Mouse (Mus musculus): ENCODE results near the gene Smg9. TPM values are rescaled to one million over a fixed set of nuclear protein-coding genes. Genes with fewer than 3 reads are reported as not detected.

Smg9 gene
- polyA plus RNA-seq, 1 experiment from 2014 or later = 17.5 TPM

DNA sequence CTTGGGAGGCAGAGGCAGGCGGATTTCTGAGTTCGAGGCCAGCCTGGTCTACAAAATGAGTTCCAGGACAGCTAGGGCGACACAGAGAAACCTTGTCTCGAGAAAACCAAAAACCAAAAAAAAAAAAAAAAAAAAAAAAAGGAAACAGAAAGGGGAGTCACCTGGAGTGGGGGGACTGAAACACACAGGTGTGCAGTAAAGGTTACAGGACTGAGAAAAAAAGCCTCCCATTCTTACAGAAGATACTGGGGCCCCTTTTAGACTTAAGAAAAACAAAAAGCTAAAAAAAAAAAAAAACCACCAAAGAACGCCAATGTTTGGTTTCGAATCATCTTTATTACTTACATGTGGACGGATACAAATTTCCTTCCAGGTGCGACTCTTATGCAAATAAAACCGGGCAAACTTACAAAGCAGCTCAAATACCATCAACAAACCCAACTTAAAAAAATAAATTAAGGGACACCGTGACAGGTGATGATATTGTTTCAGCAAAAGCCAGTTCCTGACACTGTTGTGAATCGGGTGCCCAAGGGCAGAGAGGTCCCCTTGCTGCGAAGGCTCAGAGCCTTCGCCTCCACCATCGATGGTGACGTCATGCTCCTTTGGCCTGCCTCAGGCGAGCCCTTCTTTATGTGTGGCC is 16.6 kb upstream of the Smg9 start:
- Histone ChIP-seq H3K27ac (ENCODE audit: low read depth, low read length) (peak overlapping the region; percentile 58; the same call in 1 of the 2 replicates), H3K4me2 (peak overlapping the region; percentile 25; the same call in 1 of the 2 replicates)
- 78% methylated on average over 16 of the region's 16 CpGs for WGBS (ENCODE audit: insufficient replicate concordance)

DNA sequence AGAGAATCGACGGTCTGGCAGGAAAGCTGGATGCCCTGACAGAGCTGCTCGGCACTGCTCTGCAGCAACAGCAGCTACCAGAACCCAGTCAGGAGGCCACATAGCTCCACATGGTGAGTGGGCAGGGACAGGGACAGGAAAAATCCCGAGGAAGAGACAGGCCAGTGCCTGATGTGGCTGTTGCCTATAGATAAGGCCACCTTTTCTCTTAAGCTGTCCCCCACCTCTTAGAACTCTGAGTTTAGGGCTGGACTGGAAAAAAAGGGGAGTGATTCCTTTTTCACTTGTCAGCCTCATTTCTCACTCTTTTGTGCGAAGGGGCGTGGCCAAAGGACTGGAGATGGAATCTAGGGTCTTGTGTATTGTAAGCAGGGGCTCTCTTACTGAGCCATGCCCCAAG is 15.3 kb upstream of the Smg9 start:
- Histone ChIP-seq H3K4me2 (peak overlapping the region; percentile 25; the same call in 1 of the 2 replicates), H3K27me3 (ENCODE audit: control insufficient read depth, insufficient read depth, low read length) (no peaks in the 10 kb centered on the region), H3K4me1 (ENCODE audit: control insufficient read depth, insufficient read depth, low read length) (no peaks in the 10 kb centered on the region), H3K4me3 (ENCODE audit: low read depth, low read length) (no peak overlapping the region), H3K9ac (ENCODE audit: low read depth, low read length) (peak overlapping the region; percentile 52; the same call in 1 of the 2 replicates), H3K9me3 (replicated peaks; ENCODE audit: control insufficient read depth, low read length) (no peaks in the 10 kb centered on the region), H3K27ac (ENCODE audit: low read depth, low read length) (peak overlapping the region; percentile 58), H3K36me3 (ENCODE audit: control insufficient read depth, insufficient read depth, low read length) (no peaks in the 10 kb centered on the region)
- 51% methylated on average over 6 of the region's 6 CpGs for WGBS (ENCODE audit: insufficient replicate concordance)
- ATAC-seq (replicated peaks; ENCODE audit: insufficient number of reproducible peaks, low FRiP score, low TSS enrichment) = peak; percentile 71; the same call in 1 of the 2 replicates

More for the DNA sequence above, 16.6 kb upstream of the Smg9 start:
- H3K36me3 ChIP-seq (ENCODE audit: control insufficient read depth, insufficient read depth, low read length) = no peaks in the 10 kb centered on the region
- no peaks in the 10 kb centered on the region for H3K4me1 ChIP-seq (ENCODE audit: control insufficient read depth, insufficient read depth, low read length)
- H3K27me3 ChIP-seq (ENCODE audit: control insufficient read depth, insufficient read depth, low read length) = peaks cover 4% of the 10 kb centered on the region; the same call in 1 of the 2 replicates
- H3K9me3 ChIP-seq (replicated peaks; ENCODE audit: control insufficient read depth, low read length) = no peaks in the 10 kb centered on the region
- no peak for ATAC-seq (replicated peaks; ENCODE audit: insufficient number of reproducible peaks, low FRiP score, low TSS enrichment)
- H3K4me3 ChIP-seq (ENCODE audit: low read depth, low read length) = no peak overlapping the region
- H3K9ac ChIP-seq (ENCODE audit: low read depth, low read length) = no peak overlapping the region

DNA sequence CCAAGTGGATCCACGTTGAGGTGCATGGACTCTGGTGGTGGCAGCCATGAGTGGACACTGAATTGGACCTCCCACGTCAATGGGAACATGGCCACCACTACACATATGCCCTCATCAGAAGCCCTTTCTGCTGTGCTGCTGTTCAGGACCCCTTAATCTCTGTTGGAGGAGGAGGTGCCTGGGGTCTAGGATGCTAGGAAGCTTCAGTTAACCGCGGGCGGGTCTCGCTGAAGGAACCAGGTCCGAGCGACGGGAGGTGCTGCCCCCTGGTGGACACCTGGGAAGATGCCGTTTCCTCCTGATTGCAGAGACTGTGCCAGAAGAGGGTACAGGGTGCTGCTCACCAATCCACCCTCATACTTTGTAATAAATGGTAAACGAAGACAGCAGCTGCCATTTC is 14.6 kb upstream of the Smg9 start:
- Histone ChIP-seq H3K9me3 (replicated peaks; ENCODE audit: control insufficient read depth, low read length) (no peaks in the 10 kb centered on the region), H3K4me1 (ENCODE audit: control insufficient read depth, insufficient read depth, low read length) (no peaks in the 10 kb centered on the region), H3K9ac (ENCODE audit: low read depth, low read length) (no peak overlapping the region), H3K27me3 (ENCODE audit: control insufficient read depth, insufficient read depth, low read length) (no peaks in the 10 kb centered on the region), H3K36me3 (ENCODE audit: control insufficient read depth, insufficient read depth, low read length) (no peaks in the 10 kb centered on the region), H3K4me3 (ENCODE audit: low read depth, low read length) (no peak overlapping the region), H3K27ac (ENCODE audit: low read depth, low read length) (no peak overlapping the region), H3K4me2 (peak overlapping the region; percentile 17; the same call in 1 of the 2 replicates)
- ATAC-seq (replicated peaks; ENCODE audit: insufficient number of reproducible peaks, low FRiP score, low TSS enrichment) = no peak
- WGBS (ENCODE audit: insufficient replicate concordance) = 9% methylated on average over 11 of the region's 11 CpGs

DNA sequence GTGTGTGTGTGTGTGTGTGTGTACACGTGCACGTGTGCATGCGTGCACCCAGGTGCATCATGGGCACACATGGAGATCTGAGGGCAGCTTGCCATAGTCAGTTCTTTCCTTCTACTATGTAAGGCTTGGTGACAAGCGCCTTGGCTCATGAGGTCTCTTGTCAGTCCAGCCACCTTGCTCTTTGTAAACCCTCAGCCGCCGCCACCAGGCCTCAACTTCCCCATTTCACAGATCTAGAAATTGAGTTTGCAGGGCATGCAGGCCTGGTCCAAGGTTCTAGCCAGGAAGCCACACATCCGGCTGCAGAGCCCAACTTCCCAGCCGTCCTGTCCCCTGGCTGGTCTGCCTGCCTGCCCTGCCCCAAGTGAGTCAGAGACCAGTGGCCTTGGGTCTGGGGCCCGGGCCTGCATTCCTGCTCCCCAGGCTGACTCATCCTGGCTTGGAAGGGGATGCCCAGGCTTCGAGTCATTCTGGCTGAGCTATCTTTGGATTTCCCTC is 12.3 kb upstream of the Smg9 start:
- no peaks in the 10 kb centered on the region for H3K36me3 ChIP-seq (ENCODE audit: control insufficient read depth, insufficient read depth, low read length)
- H3K27ac ChIP-seq (ENCODE audit: low read depth, low read length) = no peak overlapping the region
- no peak for ATAC-seq (replicated peaks; ENCODE audit: insufficient number of reproducible peaks, low FRiP score, low TSS enrichment)
- H3K9ac ChIP-seq (ENCODE audit: low read depth, low read length) = 0 out of 2 replicates have a peak overlapping the region, but pooled peaks have one; percentile 10
- no peaks in the 10 kb centered on the region for H3K27me3 ChIP-seq (ENCODE audit: control insufficient read depth, insufficient read depth, low read length)
- no peak overlapping the region for H3K4me2 ChIP-seq
- H3K4me3 ChIP-seq (ENCODE audit: low read depth, low read length) = no peak overlapping the region
- no peaks in the 10 kb centered on the region for H3K9me3 ChIP-seq (replicated peaks; ENCODE audit: control insufficient read depth, low read length)
- WGBS (ENCODE audit: insufficient replicate concordance) = 73% methylated on average over 10 of the region's 10 CpGs
- H3K4me1 ChIP-seq (ENCODE audit: control insufficient read depth, insufficient read depth, low read length) = no peaks in the 10 kb centered on the region

DNA sequence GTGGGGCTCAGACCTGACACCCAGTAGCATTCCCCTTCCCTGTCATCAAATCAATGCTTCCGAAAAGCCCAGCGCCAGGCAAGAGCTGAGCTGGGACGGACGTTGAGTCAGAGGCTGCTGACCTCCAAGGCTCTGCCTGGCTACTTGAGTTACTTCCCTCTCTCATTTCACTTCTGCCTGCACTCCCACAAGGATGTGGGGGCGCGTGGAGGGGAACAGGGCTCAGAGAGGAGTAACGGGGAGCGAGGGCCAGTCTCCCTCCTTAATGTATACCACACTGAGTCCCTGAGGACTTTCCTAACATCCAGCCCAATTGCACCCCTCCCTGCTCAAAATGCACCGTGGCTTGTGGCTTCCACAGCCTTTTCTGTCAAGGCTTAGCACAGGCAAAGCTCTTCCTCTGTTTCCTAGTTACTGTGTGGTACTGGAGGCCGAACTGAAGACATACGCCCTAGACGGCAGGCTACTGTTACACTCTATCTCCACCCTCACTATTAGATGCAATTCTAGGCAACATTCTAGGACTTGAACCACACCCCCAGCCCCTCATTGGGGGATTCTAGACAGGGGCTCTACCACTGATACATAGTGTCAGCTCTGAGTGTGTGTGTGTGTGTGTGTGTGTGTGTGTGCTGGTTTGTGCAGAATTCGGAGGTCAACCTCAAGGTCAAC is 9.8 kb upstream of the Smg9 start:
- no peak overlapping the region for H3K4me2 ChIP-seq
- H3K9me3 ChIP-seq (replicated peaks; ENCODE audit: control insufficient read depth, low read length) = no peaks in the 10 kb centered on the region
- ATAC-seq (replicated peaks; ENCODE audit: insufficient number of reproducible peaks, low FRiP score, low TSS enrichment) = no peak
- H3K27ac ChIP-seq (ENCODE audit: low read depth, low read length) = no peak overlapping the region
- H3K9ac ChIP-seq (ENCODE audit: low read depth, low read length) = no peak overlapping the region
- H3K27me3 ChIP-seq (ENCODE audit: control insufficient read depth, insufficient read depth, low read length) = no peaks in the 10 kb centered on the region
- WGBS (ENCODE audit: insufficient replicate concordance) = 66% methylated on average over 13 of the region's 13 CpGs
- no peaks in the 10 kb centered on the region for H3K36me3 ChIP-seq (ENCODE audit: control insufficient read depth, insufficient read depth, low read length)
- H3K4me3 ChIP-seq (ENCODE audit: low read depth, low read length) = no peak overlapping the region
- H3K4me1 ChIP-seq (ENCODE audit: control insufficient read depth, insufficient read depth, low read length) = no peaks in the 10 kb centered on the region

DNA sequence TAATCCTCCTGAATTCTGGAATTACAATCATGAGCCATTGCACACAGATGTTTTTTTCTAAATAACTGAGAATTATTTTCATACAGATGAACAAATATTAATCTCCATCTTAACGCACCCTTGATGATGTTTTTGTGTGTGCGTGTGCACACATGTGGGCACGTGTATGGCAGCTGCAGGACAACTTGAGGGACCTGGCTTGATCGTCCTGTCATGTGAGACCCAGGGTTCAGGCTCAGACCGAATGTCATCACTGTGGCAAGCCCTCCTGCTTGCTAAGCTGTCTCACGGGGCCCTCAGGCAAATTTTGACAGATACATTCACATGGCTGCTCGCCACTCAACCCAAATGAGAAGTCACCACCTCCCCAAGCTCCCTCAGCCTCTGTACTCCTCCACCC is 8.9 kb upstream of the Smg9 start:
- no peak for ATAC-seq (replicated peaks; ENCODE audit: insufficient number of reproducible peaks, low FRiP score, low TSS enrichment)
- 59% methylated on average over 7 of the region's 7 CpGs for WGBS (ENCODE audit: insufficient replicate concordance)
- Histone ChIP-seq H3K4me1 (ENCODE audit: control insufficient read depth, insufficient read depth, low read length) (no peaks in the 10 kb centered on the region), H3K9ac (ENCODE audit: low read depth, low read length) (no peak overlapping the region), H3K36me3 (ENCODE audit: control insufficient read depth, insufficient read depth, low read length) (no peaks in the 10 kb centered on the region), H3K4me2 (no peak overlapping the region), H3K27me3 (ENCODE audit: control insufficient read depth, insufficient read depth, low read length) (no peaks in the 10 kb centered on the region), H3K4me3 (ENCODE audit: low read depth, low read length) (no peak overlapping the region), H3K9me3 (replicated peaks; ENCODE audit: control insufficient read depth, low read length) (no peaks in the 10 kb centered on the region), H3K27ac (ENCODE audit: low read depth, low read length) (no peak overlapping the region)

DNA sequence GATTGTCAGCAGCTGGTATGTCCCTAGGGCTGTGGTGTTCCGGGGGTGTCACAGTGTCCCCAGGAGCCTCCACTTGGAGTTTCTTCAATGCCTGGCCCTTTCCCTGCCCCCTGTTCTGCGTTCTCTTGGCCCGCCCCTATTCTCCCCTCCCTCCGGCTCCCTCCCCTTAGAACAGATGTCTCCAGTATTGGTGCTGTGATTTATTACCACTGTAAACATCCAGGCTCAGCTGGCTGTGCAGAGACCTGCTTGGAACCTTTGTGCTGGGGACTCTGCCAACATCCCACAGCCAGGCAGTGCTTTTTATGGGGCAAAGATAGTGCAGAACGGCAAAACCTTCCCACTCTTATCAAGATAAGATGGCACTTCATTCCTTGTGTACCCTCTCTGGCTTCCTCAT is 8.3 kb upstream of the Smg9 start:
- H3K4me1 ChIP-seq (ENCODE audit: control insufficient read depth, insufficient read depth, low read length) = no peaks in the 10 kb centered on the region
- H3K4me3 ChIP-seq (ENCODE audit: low read depth, low read length) = no peak overlapping the region
- no peak overlapping the region for H3K4me2 ChIP-seq
- no peaks in the 10 kb centered on the region for H3K36me3 ChIP-seq (ENCODE audit: control insufficient read depth, insufficient read depth, low read length)
- no peak for ATAC-seq (replicated peaks; ENCODE audit: insufficient number of reproducible peaks, low FRiP score, low TSS enrichment)
- H3K27ac ChIP-seq (ENCODE audit: low read depth, low read length) = no peak overlapping the region
- H3K27me3 ChIP-seq (ENCODE audit: control insufficient read depth, insufficient read depth, low read length) = no peaks in the 10 kb centered on the region
- no peak overlapping the region for H3K9ac ChIP-seq (ENCODE audit: low read depth, low read length)
- H3K9me3 ChIP-seq (replicated peaks; ENCODE audit: control insufficient read depth, low read length) = no peaks in the 10 kb centered on the region
- WGBS (ENCODE audit: insufficient replicate concordance) = 47% methylated on average over 5 of the region's 5 CpGs

DNA sequence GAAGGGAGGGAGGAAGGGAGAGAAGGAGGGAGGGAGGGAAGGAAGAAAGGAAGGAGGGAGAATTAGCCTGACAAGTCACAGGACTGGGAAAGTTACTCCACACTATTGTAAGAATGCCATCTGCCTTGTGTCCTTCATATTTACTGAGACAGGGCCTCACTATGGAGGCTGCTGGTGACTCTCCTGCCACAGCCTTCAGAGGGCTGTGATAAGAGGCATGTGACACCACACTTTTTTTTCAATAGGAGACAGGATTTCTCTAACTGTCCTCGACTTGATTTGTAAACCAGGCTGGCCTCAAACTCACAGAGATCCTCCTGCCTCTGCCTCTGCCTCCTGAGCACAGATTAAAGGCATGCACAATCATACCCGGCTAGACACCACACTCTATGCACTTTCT is 7.7 kb upstream of the Smg9 start:
- Histone ChIP-seq H3K9me3 (replicated peaks; ENCODE audit: control insufficient read depth, low read length) (no peaks in the 10 kb centered on the region), H3K4me3 (ENCODE audit: low read depth, low read length) (no peak overlapping the region), H3K4me2 (no peak overlapping the region), H3K9ac (ENCODE audit: low read depth, low read length) (no peak overlapping the region), H3K36me3 (ENCODE audit: control insufficient read depth, insufficient read depth, low read length) (no peaks in the 10 kb centered on the region), H3K27ac (ENCODE audit: low read depth, low read length) (no peak overlapping the region), H3K27me3 (ENCODE audit: control insufficient read depth, insufficient read depth, low read length) (no peaks in the 10 kb centered on the region), H3K4me1 (ENCODE audit: control insufficient read depth, insufficient read depth, low read length) (no peaks in the 10 kb centered on the region)
- ATAC-seq (replicated peaks; ENCODE audit: insufficient number of reproducible peaks, low FRiP score, low TSS enrichment) = no peak
- 67% methylated on average over 2 of the region's 2 CpGs for WGBS (ENCODE audit: insufficient replicate concordance)

Measured in heart, embryonic 11.5 days (tissue).